Mouse (Mus musculus) T-helper 17 cell (primary cell): ENCODE results near the gene Mgat4e.

Experiments used
- in situ Hi-C, 2 experiments: fragments of 300-600 bp; cut with MboI, MseI; formaldehyde crosslinking; loops; 1 replicate in 1 of 2; 2 replicates in 1 of 2; pipeline ENCODE4 v1.15.1; 2025; ENCODE audit warnings: high pct_unique_total_duplicates in 2 of 2

Gene Mgat4e

GRCm38 (mm10) chr1:134549632-134550132 lies at the start of gene Mgat4e:
Mgat4e (minus strand) TSS chr1:134549682.
- in situ Hi-C loops, result no loop called here

GRCm38 (mm10) chr1:134597339-134598054 lies 48.0 kb upstream of the Mgat4e start:
- in situ Hi-C loops, result loop anchor here in 1 of 2 experiments (10.0 kb wide), 1 partner anchor 817 kb away; no protein-coding TSS in a partner anchor

- in situ Hi-C loops, result loop anchor here in 1 of 2 experiments (10.0 kb wide), 1 partner anchor 823 kb away; no protein-coding TSS in a partner anchor
These were observed 42.3 kb upstream of the Mgat4e start for GRCm38 (mm10) chr1:134591773-134592172.

GRCm38 (mm10) chr1:134589676-134590075 lies 40.2 kb upstream of the Mgat4e start:
- in situ Hi-C loops, result loop anchor here in 1 of 2 experiments (10.0 kb wide), 1 partner anchor 825 kb away; no protein-coding TSS in a partner anchor

- in situ Hi-C loops, result no loop called here
These were observed 34.1 kb upstream of the Mgat4e start for GRCm38 (mm10) chr1:134583560-134583959.

- in situ Hi-C loops, result no loop called here
These were observed 31.3 kb upstream of the Mgat4e start for GRCm38 (mm10) chr1:134580796-134581195.

GRCm38 (mm10) chr1:134577384-134578120 lies 28.1 kb upstream of the Mgat4e start:
- in situ Hi-C loops, result no loop called here

GRCm38 (mm10) chr1:134573932-134574315 lies 24.4 kb upstream of the Mgat4e start:
- in situ Hi-C loops, result no loop called here

GRCm38 (mm10) chr1:134573300-134573931 lies 23.9 kb upstream of the Mgat4e start:
- in situ Hi-C loops, result no loop called here

- in situ Hi-C loops, result no loop called here
These were observed 21.1 kb upstream of the Mgat4e start for GRCm38 (mm10) chr1:134570631-134571030.

GRCm38 (mm10) chr1:134570171-134570570 lies 20.7 kb upstream of the Mgat4e start:
- in situ Hi-C loops, result no loop called here

- in situ Hi-C loops, result no loop called here
These were observed 18.0 kb upstream of the Mgat4e start for GRCm38 (mm10) chr1:134567511-134567910.

GRCm38 (mm10) chr1:134563726-134564125 lies 14.2 kb upstream of the Mgat4e start:
- in situ Hi-C loops, result no loop called here

- in situ Hi-C loops, result no loop called here
These were observed 13.0 kb upstream of the Mgat4e start for GRCm38 (mm10) chr1:134562457-134562856.

- in situ Hi-C loops, result no loop called here
These were observed 12.3 kb upstream of the Mgat4e start for GRCm38 (mm10) chr1:134561770-134562143.

GRCm38 (mm10) chr1:134560801-134561769 lies 11.6 kb upstream of the Mgat4e start:
- in situ Hi-C loops, result no loop called here

- in situ Hi-C loops, result no loop called here
These were observed 10.9 kb upstream of the Mgat4e start for GRCm38 (mm10) chr1:134560396-134560795.

GRCm38 (mm10) chr1:134559976-134560375 lies 10.5 kb upstream of the Mgat4e start, which contains the start of gene Kdm5b:
Kdm5b (plus strand) TSS chr1:134560171.
- in situ Hi-C loops, result no loop called here

- in situ Hi-C loops, result no loop called here
These were observed 9.7 kb upstream of the Mgat4e start for GRCm38 (mm10) chr1:134559226-134559625.

GRCm38 (mm10) chr1:134558511-134558910 lies 9.0 kb upstream of the Mgat4e start:
- in situ Hi-C loops, result no loop called here
